Mouse (Mus musculus) cerebellum, adult 2 months (tissue): ENCODE data around the gene Aven.

Experiments used
- CTCF ChIP-seq: fragments of 200-500 bp; IDR thresholded peaks from 2 replicates; pipeline ENCODE4 v1.5.1; 2011; ENCODE audit warnings: low read depth, mild to moderate bottlenecking, control low read depth, low read length, moderate library complexity, borderline replicate concordance; ENCODE audit not compliant: insufficient read depth
- POLR2A ChIP-seq: fragments of 200-500 bp; IDR thresholded peaks from 2 replicates; pipeline ENCODE4 v1.6.1; 2011; ENCODE audit warnings: low read length, control low read depth, borderline replicate concordance; ENCODE audit not compliant: insufficient read depth

DNA sequence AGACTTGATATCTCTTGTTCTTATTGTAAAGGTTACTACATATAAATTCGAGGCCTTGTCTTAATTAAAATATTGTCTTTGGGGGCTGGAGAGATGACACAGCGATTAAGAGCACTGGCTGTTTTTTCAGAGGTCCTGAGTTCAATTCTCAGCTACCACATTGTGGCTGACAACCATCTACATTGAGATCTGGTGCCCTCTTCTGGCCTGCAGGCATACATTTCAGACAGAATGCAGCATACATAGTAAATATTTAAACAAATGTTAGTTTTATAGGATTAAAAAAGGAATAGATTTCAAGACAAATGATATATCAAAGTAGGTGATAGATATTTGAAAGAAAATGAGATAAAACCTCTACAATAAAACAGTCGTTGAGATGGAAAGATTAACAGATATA, 32.2 kb upstream of the Aven start:
- TF ChIP-seq CTCF (no peak), POLR2A (no peak)
